Mouse (Mus musculus) small intestine, adult 2 months (tissue): ENCODE measurements around the gene Napa. TPM values are rescaled to one million over a fixed set of nuclear protein-coding genes. Genes with fewer than 3 reads are reported as not detected.

Experiments
- H3K27ac ChIP-seq: fragments of 200-500 bp; 2 replicates; pipeline ENCODE4 v1.5.1; 2012; ENCODE audit warnings: low read depth, low read length, control low read depth, inconsistent platforms; ENCODE audit not compliant: insufficient read depth
- H3K27me3 ChIP-seq: fragments of 200-500 bp; 2 replicates; pipeline ENCODE4 v1.6.1; 2012; ENCODE audit warnings: mild to moderate bottlenecking, moderate library complexity, low read length, inconsistent platforms; ENCODE audit not compliant: control insufficient read depth, insufficient read depth
- H3K36me3 ChIP-seq: fragments of 200-500 bp; 2 replicates; pipeline ENCODE4 v1.6.1; 2012; ENCODE audit warnings: mild to moderate bottlenecking, low read length, control low read depth, inconsistent platforms; ENCODE audit not compliant: control insufficient read depth, insufficient read depth
- H3K4me1 ChIP-seq: fragments of 200-500 bp; 2 replicates; pipeline ENCODE4 v1.6.1; 2012; ENCODE audit warnings: low read length, inconsistent platforms, mixed read lengths; ENCODE audit not compliant: control insufficient read depth, insufficient read depth, insufficient read length
- H3K4me3 ChIP-seq: fragments of 200-500 bp; 2 replicates; pipeline ENCODE4 v1.5.1; 2012; ENCODE audit warnings: low read depth, mild to moderate bottlenecking, control low read depth, inconsistent platforms, low read length, moderate library complexity
- CTCF ChIP-seq: fragments of 200-500 bp; IDR thresholded peaks from 2 replicates; pipeline ENCODE4 v1.5.1; 2012; ENCODE audit warnings: low read depth, mild to moderate bottlenecking, control low read depth, inconsistent platforms, low read length, moderate library complexity, mixed read lengths; ENCODE audit not compliant: insufficient replicate concordance, insufficient read length; ENCODE audit errors: extremely low read depth
- POLR2A ChIP-seq: fragments of 200-500 bp; IDR thresholded peaks from 2 replicates; pipeline ENCODE4 v1.6.1; 2012; ENCODE audit warnings: low read depth, mild to moderate bottlenecking, control low read depth, inconsistent platforms, low read length, moderate library complexity
- WGBS: fragments of 180-500 bp; shearing (Covaris S2); methylation state at CpG from one replicate; pipeline ENCODE4 v1.1.7; 2018; 5-methylcytosine and 5-hydroxymethylcytosine counted together
- polyA plus RNA-seq: library from polyadenylated mRNA; depleted of rRNA; stranded (reverse); fragments of >200 nt; gene quantifications from 2 replicates; pipeline ENCODE4 v1.2.3, GENCODE M21; 2012

Napa gene
- polyA plus RNA-seq, 1 experiment = 139 TPM

GRCm38 (mm10) chr7:16132926-16133325, 34.7 kb downstream of the Napa start:
- Histone ChIP-seq H3K4me1 (peaks cover 6% of the 10 kb centered on the region; the same call in 1 of the 2 replicates), H3K4me3 (no peak overlapping the region), H3K27ac (no peak overlapping the region), H3K36me3 (no peaks in the 10 kb centered on the region), H3K27me3 (peaks cover 10% of the 10 kb centered on the region)
- WGBS = 51% methylated on average over 3 of the region's 3 CpGs
- no peak for TF ChIP-seq POLR2A

DNA sequence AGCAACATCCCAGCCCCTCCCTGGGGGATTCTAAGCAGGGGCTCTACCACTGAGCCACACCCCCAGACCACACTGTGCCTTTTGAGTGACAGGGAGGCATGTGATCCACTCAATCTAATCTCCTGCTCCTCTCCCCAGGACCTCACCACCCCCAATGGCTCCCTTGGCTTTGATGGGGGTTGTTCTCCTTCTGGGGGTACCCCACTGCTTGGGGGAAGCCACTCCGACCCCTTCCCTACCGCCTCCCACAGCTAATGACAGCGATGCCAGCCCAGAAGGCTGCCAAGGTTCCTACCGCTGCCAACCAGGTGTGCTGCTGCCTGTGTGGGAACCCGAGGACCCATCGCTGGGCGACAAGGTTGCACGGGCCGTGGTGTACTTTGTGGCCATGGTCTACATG, 35.4 kb downstream of the Napa start:
- Histone ChIP-seq H3K36me3 (no peaks in the 10 kb centered on the region), H3K4me3 (no peak overlapping the region), H3K27ac (no peak overlapping the region), H3K27me3 (peaks cover 10% of the 10 kb centered on the region), H3K4me1 (peaks cover 6% of the 10 kb centered on the region; the same call in 1 of the 2 replicates)
- WGBS = 91% methylated on average over 9 of the region's 9 CpGs
- no peak for TF ChIP-seq POLR2A
- TF ChIP-seq CTCF = no peak

- no peak for TF ChIP-seq POLR2A
- TF ChIP-seq CTCF = no peak
- H3K4me3 ChIP-seq = no peak overlapping the region
- H3K4me1 ChIP-seq = peaks cover 3% of the 10 kb centered on the region; the same call in 1 of the 2 replicates
- H3K36me3 ChIP-seq = no peaks in the 10 kb centered on the region
- peaks cover 10% of the 10 kb centered on the region for H3K27me3 ChIP-seq
- 60% methylated on average over 7 of the region's 7 CpGs for WGBS
- H3K27ac ChIP-seq = no peak overlapping the region
Observed at GRCm38 (mm10) chr7:16134951-16135392, 36.7 kb downstream of the Napa start.

- H3K27me3 ChIP-seq = no peaks in the 10 kb centered on the region
- WGBS = 44% methylated on average over 27 of the region's 27 CpGs
Observed at GRCm38 (mm10) chr7:16146489-16147410, 48.5 kb downstream of the Napa start.

DNA sequence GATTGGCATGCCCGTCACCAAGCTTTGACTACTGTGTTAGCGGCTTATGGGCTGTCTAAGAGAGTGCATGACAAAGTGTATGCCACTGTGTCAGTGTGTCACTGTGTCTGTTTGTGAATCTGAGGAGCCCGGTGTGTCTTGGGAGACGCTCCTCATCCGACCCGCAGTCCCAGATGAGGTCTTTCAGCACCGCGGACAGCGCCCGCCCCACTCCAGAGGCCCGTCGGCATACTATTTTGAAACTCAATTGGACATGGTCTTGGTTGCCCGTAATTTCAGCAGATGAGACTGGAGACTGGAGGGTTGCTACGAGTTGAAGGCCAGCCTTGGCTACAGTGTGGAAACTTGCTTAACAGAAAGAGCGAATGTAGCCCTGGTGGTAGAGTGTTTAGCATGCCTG, 49.4 kb downstream of the Napa start:
- H3K27me3 ChIP-seq = no peaks in the 10 kb centered on the region
- TF ChIP-seq POLR2A = no peak
- no peak for TF ChIP-seq CTCF
- WGBS = 15% methylated on average over 15 of the region's 15 CpGs
- no peak overlapping the region for H3K4me3 ChIP-seq
- H3K36me3 ChIP-seq = no peaks in the 10 kb centered on the region
- no peak overlapping the region for H3K27ac ChIP-seq
- no peaks in the 10 kb centered on the region for H3K4me1 ChIP-seq

More at GRCm38 (mm10) chr7:16146489-16147410, 48.5 kb downstream of the Napa start:
- Histone ChIP-seq H3K4me1 (no peaks in the 10 kb centered on the region), H3K27ac (no peak overlapping the region), H3K36me3 (no peaks in the 10 kb centered on the region), H3K4me3 (no peak overlapping the region)
- TF ChIP-seq POLR2A (no peak), CTCF (no peak)

GRCm38 (mm10) chr7:16149241-16149640, 51.0 kb downstream of the Napa start:
- TF ChIP-seq CTCF (no peak), POLR2A (no peak)
- WGBS = 49% methylated on average over 5 of the region's 5 CpGs

DNA sequence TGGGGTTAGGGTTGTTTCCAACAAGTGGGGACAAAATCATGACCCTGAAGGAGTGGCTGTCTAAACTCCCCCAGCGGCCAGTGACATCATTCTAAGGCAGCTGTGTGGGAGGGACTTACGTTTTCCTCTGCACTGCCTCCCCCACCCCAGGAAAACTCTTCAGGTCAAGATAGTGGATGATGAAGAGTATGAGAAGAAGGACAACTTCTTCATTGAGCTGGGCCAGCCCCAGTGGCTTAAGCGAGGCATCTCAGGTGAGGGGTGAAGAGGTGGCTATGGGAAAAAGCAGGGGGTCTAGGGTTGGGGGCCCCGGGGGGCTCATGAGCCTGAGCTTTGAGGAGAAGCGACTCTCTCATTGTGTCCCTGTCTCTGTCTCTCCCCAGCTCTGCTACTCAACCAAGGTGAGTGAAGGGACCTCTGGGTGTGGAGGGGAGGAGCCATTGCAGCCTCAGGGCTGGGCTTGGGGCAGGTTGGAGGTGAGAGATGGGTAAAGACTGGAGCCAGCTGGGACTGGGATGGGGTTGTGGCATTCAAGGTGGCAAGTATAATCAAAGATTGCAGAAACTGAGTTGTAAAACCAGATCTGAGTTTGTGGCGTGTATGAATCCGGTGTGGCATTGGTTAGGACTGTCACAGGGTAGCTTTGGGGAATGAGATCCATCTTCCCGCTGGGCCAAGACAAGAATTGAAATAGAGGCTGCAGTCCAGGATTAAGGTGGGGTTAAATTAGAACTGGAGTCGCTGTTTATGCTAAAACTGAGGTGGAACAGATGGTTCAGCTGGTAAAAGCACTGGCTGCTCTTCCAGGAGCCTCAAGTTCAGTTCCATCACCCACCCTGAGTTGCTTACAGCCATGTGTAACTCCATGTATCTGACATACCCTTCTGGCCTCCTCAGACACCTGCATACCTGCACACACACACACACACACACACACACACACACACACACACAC, 52.2 kb downstream of the Napa start:
- TF ChIP-seq CTCF (no peak), POLR2A (no peak)
- no peak overlapping the region for H3K4me3 ChIP-seq
- no peaks in the 10 kb centered on the region for H3K36me3 ChIP-seq
- peaks cover 2% of the 10 kb centered on the region; the same call in 1 of the 2 replicates for H3K4me1 ChIP-seq
- H3K27ac ChIP-seq = no peak overlapping the region
- 64% methylated on average over 9 of the region's 9 CpGs for WGBS
- no peaks in the 10 kb centered on the region for H3K27me3 ChIP-seq

More at GRCm38 (mm10) chr7:16149241-16149640, 51.0 kb downstream of the Napa start:
- no peak overlapping the region for H3K27ac ChIP-seq
- H3K27me3 ChIP-seq = no peaks in the 10 kb centered on the region
- H3K36me3 ChIP-seq = no peaks in the 10 kb centered on the region
- no peaks in the 10 kb centered on the region for H3K4me1 ChIP-seq
- H3K4me3 ChIP-seq = no peak overlapping the region
